Mouse (Mus musculus) G1E (cell line): ENCODE data around the gene Rai14. TPM values are rescaled to one million over a fixed set of nuclear protein-coding genes. Genes with fewer than 3 reads are reported as not detected.

ENCODE experiments used
- ATAC-seq: 2 replicates; pipeline ENCODE4 v1.8.0; 2016; ENCODE audit warnings: mild to moderate bottlenecking; ENCODE audit not compliant: insufficient number of reproducible peaks, poor library complexity, low FRiP score, severe bottlenecking; ENCODE audit errors: extremely low read depth
- DNase-seq: peaks from one replicate; pipeline ENCODE4 v3.0.0; 2012; ENCODE audit warnings: low spot score
- H3K27me3 ChIP-seq: 2 replicates; pipeline ENCODE4 v1.6.1; 2012; ENCODE audit warnings: mild to moderate bottlenecking, low read length, inconsistent platforms; ENCODE audit not compliant: insufficient read depth
- H3K36me3 ChIP-seq: replicated peaks from 2 replicates; pipeline ENCODE3; 2012; ENCODE audit warnings: mild to moderate bottlenecking, inconsistent platforms
- H3K4me1 ChIP-seq: 2 replicates; pipeline ENCODE4 v1.6.1; 2012; ENCODE audit warnings: low read depth, low read length, inconsistent platforms, mixed read lengths; ENCODE audit not compliant: insufficient read depth
- H3K4me3 ChIP-seq: 2 replicates; pipeline ENCODE4 v1.5.1; 2012; ENCODE audit warnings: low read depth, mild to moderate bottlenecking, inconsistent platforms, low read length, moderate library complexity, mixed read lengths
- H3K9me3 ChIP-seq: replicated peaks from 2 replicates; pipeline ENCODE4 v1.6.1; 2012; ENCODE audit warnings: inconsistent platforms
- CTCF ChIP-seq: IDR thresholded peaks from 2 replicates; pipeline ENCODE4 v1.5.1; 2012; ENCODE audit warnings: low read depth, low read length, inconsistent platforms, mixed read lengths
- GATA1 ChIP-seq: IDR thresholded peaks from 2 replicates; pipeline ENCODE4 v1.6.1; 2012; ENCODE audit warnings: borderline replicate concordance, low read length, inconsistent platforms, mixed read lengths
- GATA2 ChIP-seq: IDR thresholded peaks from 2 replicates; pipeline ENCODE4 v1.6.1; 2012; ENCODE audit warnings: low read depth, low read length, inconsistent platforms, borderline replicate concordance
- POLR2AphosphoS5 ChIP-seq: IDR thresholded peaks from 2 replicates; pipeline ENCODE4 v1.6.1; 2012; ENCODE audit warnings: low read depth, low read length, inconsistent platforms; ENCODE audit not compliant: insufficient replicate concordance
- TAL1 ChIP-seq: conservative IDR thresholded peaks from 2 replicates; pipeline ENCODE4 v1.6.1; 2012; ENCODE audit warnings: low read depth, low read length, inconsistent platforms, mixed read lengths
- polyA plus RNA-seq: library from polyadenylated mRNA; stranded (reverse); fragments of >175 nt; gene quantifications from 2 replicates; pipeline ENCODE4 v1.2.3, GENCODE M21; 2012
- total RNA-seq, 2 experiments: library from RNA; stranded (forward) in 1 of 2; stranded (reverse) in 1 of 2; fragments of 200-1000 nt in 1 of 2; fragments of >200 nt in 1 of 2; fragmentation: Nextera tagmentation in 1 of 2; gene quantifications; 2 replicates each; pipeline ENCODE4 v1.2.3; 2014 to 2017

Gene Rai14
- total and polyA plus RNA-seq, 3 experiments = 0.60 TPM; not detected in 2

DNA sequence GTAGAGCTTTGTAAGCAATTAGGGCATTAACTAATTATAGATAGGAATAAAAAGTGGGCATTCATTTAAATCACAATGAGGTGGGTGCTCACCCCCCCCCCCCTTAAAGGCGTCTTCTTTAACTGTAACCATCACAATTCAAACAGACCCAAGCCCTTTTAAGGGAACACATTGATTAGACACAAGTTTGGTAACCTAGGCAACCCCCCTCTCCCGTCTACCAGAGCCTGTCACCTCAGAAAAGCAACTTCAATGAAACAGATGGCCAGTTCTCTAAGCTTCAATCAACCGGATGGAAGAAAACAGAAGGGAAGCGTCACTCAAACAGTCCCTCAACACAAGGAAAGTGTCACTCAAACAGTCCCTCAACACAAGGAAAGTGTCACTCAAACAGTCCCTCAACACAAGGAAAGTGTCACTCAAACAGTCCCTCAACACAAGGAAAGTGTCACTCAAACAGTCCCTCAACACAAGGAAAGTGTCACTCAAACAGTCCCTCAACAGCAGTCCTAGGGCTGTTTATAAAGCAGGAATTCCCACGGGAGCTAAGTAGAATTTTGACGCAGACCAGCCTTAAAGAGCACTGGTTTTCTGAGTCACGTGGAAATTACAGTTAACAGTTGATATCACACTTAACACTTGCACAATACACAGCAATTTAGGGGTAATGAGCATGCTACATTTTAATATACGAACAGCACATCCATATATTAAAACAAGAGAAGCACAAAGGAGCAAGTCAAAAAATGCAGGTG lies 59.1 kb downstream of the Rai14 start:
- DNase-seq = no peak
- ATAC-seq = no peak
- TF ChIP-seq GATA1 = no peak
- no peak for TF ChIP-seq GATA2
- TF ChIP-seq POLR2AphosphoS5 = no peak
- no peak for TF ChIP-seq CTCF
- TF ChIP-seq TAL1 = no peak
- Histone ChIP-seq H3K4me3 (no peak overlapping the region), H3K4me1 (no peaks in the 10 kb centered on the region), H3K36me3 (no peaks in the 10 kb centered on the region), H3K9me3 (no peaks in the 10 kb centered on the region), H3K27me3 (no peaks in the 10 kb centered on the region)

GRCm38 (mm10) chr15:10654696-10655095 lies 59.7 kb downstream of the Rai14 start:
- no peaks in the 10 kb centered on the region for H3K27me3 ChIP-seq
- no peak for TF ChIP-seq TAL1
- no peak for TF ChIP-seq CTCF
- TF ChIP-seq POLR2AphosphoS5 = no peak
- TF ChIP-seq GATA1 = no peak
- no peak for TF ChIP-seq GATA2
- DNase-seq (no peak), ATAC-seq (no peak)
- no peaks in the 10 kb centered on the region for H3K9me3 ChIP-seq
- no peak overlapping the region for H3K4me3 ChIP-seq
- no peaks in the 10 kb centered on the region for H3K36me3 ChIP-seq
- no peaks in the 10 kb centered on the region for H3K4me1 ChIP-seq

DNA sequence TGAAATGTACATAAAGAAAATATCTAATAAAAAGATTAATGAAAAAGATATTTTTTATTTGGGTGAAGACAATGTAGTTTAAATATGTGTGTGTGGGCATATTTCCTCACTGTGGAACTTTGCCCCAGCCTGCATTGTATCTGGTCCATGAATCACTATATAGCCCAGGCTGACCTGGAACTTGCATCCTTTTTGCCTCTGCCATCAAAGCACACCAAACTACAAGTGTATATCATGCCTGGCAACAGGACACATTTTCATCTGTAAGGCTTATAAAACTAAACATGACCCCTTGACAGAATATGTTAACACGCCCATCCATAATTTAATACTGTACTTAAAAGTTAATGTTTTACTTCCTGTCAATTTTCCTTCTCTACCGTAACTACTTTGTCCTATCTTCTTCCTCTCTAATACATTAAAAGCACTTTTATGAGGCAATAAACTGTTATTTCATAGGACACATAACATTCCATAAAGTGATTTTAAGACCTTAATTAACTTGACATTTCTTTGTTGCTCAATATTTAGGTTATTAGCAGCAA lies 61.4 kb downstream of the Rai14 start:
- Histone ChIP-seq H3K4me3 (no peak overlapping the region), H3K9me3 (no peaks in the 10 kb centered on the region), H3K36me3 (no peaks in the 10 kb centered on the region), H3K27me3 (no peaks in the 10 kb centered on the region), H3K4me1 (no peaks in the 10 kb centered on the region)
- DNase-seq (no peak), ATAC-seq (no peak)
- TF ChIP-seq GATA2 = no peak
- TF ChIP-seq CTCF = no peak
- TF ChIP-seq TAL1 = no peak
- no peak for TF ChIP-seq GATA1
- TF ChIP-seq POLR2AphosphoS5 = no peak

GRCm38 (mm10) chr15:10648372-10649109 lies 65.9 kb downstream of the Rai14 start:
- no peaks in the 10 kb centered on the region for H3K9me3 ChIP-seq
- DNase-seq = no peak
- no peaks in the 10 kb centered on the region; the same call in 1 of the 2 replicates for H3K27me3 ChIP-seq
- no peaks in the 10 kb centered on the region for H3K4me1 ChIP-seq
- TF ChIP-seq GATA1 = no peak
- no peak for TF ChIP-seq TAL1
- no peak for TF ChIP-seq POLR2AphosphoS5
- no peak for TF ChIP-seq CTCF
- TF ChIP-seq GATA2 = no peak
- no peak overlapping the region for H3K4me3 ChIP-seq
- ATAC-seq = no peak
- no peaks in the 10 kb centered on the region for H3K36me3 ChIP-seq

GRCm38 (mm10) chr15:10646297-10646696 lies 68.1 kb downstream of the Rai14 start:
- no peak for TF ChIP-seq GATA1
- no peak for TF ChIP-seq GATA2
- TF ChIP-seq POLR2AphosphoS5 = no peak
- no peak for TF ChIP-seq CTCF
- no peak for TF ChIP-seq TAL1

GRCm38 (mm10) chr15:10645101-10645500 lies 69.3 kb downstream of the Rai14 start:
- Histone ChIP-seq H3K9me3 (no peaks in the 10 kb centered on the region), H3K36me3 (no peaks in the 10 kb centered on the region), H3K4me3 (no peak overlapping the region), H3K4me1 (no peaks in the 10 kb centered on the region), H3K27me3 (no peaks in the 10 kb centered on the region; the same call in 1 of the 2 replicates)
- no peak for TF ChIP-seq GATA1
- no peak for TF ChIP-seq CTCF
- TF ChIP-seq POLR2AphosphoS5 = no peak
- no peak for TF ChIP-seq TAL1
- no peak for TF ChIP-seq GATA2
- no peak for ATAC-seq
- DNase-seq = no peak

More at GRCm38 (mm10) chr15:10646297-10646696, 68.1 kb downstream of the Rai14 start:
- DNase-seq = no peak
- H3K27me3 ChIP-seq = no peaks in the 10 kb centered on the region; the same call in 1 of the 2 replicates
- no peaks in the 10 kb centered on the region for H3K4me1 ChIP-seq
- ATAC-seq = no peak
- H3K4me3 ChIP-seq = no peak overlapping the region
- no peaks in the 10 kb centered on the region for H3K9me3 ChIP-seq
- no peaks in the 10 kb centered on the region for H3K36me3 ChIP-seq
